Mouse (Mus musculus) small intestine, adult 2 months (tissue): ENCODE results near the gene Gm9508.

Experiments
- CTCF ChIP-seq: fragments of 200-500 bp; IDR thresholded peaks from 2 replicates; pipeline ENCODE4 v1.5.1; 2012; ENCODE audit warnings: low read depth, mild to moderate bottlenecking, control low read depth, inconsistent platforms, low read length, moderate library complexity, mixed read lengths; ENCODE audit not compliant: insufficient replicate concordance, insufficient read length; ENCODE audit errors: extremely low read depth
- POLR2A ChIP-seq: fragments of 200-500 bp; IDR thresholded peaks from 2 replicates; pipeline ENCODE4 v1.6.1; 2012; ENCODE audit warnings: low read depth, mild to moderate bottlenecking, control low read depth, inconsistent platforms, low read length, moderate library complexity

DNA sequence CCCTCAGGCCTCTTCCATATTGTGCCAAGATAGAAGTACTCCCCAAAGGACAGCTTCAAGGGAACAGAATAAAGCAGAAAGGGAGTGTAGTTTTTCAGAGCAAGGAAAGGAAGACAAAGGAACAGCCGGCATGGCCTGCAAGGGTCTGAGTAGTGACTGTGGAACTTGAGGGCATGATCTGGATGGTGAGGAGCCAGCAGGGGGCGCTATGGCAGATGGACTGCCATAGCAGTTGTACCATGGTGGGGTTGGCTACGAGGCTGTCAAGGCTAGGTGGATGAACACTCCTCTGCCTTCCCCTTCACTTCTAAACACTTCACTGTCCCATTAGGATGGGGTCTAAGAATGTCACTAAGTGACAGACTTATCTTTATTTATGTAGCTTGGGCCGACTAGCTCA lies 32.2 kb upstream of the Gm9508 start:
- TF ChIP-seq POLR2A (no peak), CTCF (peak; percentile 52; the same call in 1 of the 2 replicates)
